Mouse (Mus musculus) stomach, postnatal 0 days (tissue): ENCODE data around the gene Mical3.

Source experiments
- CTCF ChIP-seq: IDR thresholded peaks from 2 replicates; pipeline ENCODE4 v1.5.1; 2016; ENCODE audit warnings: antibody characterized with exemption, low read depth, mild to moderate bottlenecking, moderate library complexity
- EP300 ChIP-seq: optimal IDR thresholded peaks from 2 replicates; pipeline ENCODE3; 2016; ENCODE audit warnings: antibody characterized with exemption

DNA sequence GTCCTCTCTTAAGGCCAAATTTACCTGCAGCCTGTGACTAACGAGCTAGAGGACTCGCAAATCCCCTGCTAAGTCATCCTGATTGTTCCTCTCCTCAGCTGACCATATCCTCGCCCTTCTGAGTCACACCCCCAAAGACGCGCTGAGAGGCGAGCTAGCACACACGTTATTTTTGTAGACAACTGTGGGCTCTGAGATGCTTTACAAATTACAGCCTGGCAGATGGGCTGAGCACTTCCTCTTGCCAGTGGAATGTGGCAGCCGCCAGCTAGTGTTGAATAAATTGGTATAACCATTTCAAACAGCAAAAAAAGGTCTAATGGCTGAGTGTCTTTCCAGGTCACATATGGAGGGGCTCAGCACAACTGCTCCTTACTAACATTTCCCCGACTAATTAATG is 91.5 kb downstream of the Mical3 start:
- TF ChIP-seq EP300 (no peak), CTCF (no peak)
